Mouse (Mus musculus) kidney, adult 8-10 months (tissue): ENCODE measurements around the gene Gltpd2.
A peak's percentile ranks its signal among the peaks of the same experiment; 100 is the strongest.
"Not testable (repeated sequence)": the region's sequence is repeated elsewhere in the genome, so short reads cannot be mapped to it uniquely, and the experiment has no call there.

ENCODE experiments used
- DNase-seq, 2 experiments: peaks; one replicate each; pipeline ENCODE4 v3.0.0; 2022

Gene Gltpd2

DNA sequence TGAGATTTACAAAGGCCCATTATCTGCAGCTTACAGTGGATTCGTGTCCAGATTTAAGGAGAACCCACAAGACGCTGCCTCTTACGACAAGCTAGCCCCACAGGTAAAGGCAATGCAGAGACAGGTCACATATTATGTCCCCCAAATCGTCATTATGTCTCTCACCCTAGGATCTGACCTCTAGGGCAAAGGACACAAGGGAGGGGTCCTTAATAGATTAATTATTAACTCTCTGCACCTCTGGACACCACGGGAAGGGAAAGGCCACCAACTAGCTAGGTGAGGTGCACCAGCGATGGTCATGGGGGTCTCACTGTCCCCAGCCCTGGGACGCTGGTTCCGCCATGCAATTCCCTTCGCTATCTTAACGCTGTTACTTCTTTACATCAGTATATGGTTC lies at the start of gene Gltpd2:
Gene Gltpd2, plus strand, starts transcription at position 274 of the 400 bp plus-strand sequence.
- no peak for DNase-seq

DNA sequence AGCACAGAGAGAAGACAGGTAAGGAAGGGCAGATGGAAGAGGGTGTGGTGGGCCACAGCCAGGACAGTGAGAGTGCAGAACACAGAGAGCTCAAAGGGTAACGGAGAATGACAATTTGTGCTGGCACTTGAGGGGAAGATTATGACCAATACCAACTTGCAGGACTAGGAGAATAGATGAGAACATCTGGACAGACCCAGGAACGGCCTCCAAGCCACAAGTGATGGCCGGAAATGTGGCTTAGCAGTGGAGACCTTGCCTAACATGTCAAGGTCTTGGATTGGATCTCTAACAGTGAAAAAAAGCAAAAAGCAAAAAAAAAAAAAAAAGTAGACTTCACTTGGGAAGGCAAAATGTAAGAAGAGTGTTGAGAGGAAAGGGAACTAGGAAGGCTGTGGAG lies 49.2 kb upstream of the Gltpd2 start:
- no peak for DNase-seq

GRCm38 (mm10) chr11:70472716-70473115 lies 46.3 kb upstream of the Gltpd2 start:
- peak; percentile 71 to 76 for DNase-seq

DNA sequence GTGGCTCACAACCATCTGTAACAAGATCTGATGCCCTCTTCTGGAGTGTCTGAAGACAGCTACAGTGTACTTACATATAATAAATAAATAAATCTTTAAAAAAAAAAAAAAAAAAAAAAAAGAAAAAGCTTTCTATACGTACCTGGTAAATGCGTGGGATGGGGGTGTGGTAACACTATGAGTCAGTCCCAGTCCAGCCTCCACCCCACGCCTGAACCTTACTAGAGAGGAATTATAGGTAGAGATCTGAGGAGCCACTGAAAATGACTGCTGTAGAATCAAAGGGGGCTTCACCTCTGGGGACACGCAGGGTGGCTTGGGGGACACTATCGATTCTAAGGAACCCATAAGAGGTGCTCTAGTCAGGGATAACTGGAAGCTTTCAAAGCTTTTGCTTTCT lies 45.7 kb upstream of the Gltpd2 start:
- not testable (repeated sequence) for DNase-seq

DNA sequence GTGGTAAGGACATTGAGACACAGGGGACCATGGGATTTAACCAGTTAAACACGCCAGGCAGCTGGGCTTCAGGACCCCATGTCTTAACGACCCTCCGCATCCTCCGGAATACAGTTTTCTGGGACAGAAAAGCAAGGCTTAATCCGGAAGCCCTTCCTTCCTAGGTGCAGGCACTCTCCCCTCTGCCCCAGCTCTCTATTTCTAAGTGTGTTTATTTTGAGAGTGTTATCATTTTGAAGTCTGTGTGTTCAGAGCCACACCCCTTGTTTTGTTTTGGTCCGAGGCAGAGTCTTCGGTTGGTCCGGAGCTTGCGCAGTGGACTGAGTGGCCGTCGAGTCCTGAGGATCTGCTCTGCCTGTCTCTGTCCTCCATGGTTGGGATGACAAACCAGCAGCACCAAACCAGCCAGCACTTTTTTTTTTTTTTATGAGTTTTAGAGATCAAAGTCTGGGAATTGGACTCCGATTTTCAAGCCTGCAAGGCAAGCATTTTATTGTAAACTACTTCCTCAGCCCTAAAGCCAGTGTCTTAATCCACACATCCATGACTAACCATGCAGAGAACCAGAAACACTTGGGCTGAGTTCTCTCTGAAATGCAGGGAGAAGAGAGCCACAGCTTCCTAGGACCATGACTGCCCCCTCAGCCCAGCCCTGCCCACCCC lies 44.0 kb upstream of the Gltpd2 start:
- DNase-seq, result peak; percentile 55 to 83

DNA sequence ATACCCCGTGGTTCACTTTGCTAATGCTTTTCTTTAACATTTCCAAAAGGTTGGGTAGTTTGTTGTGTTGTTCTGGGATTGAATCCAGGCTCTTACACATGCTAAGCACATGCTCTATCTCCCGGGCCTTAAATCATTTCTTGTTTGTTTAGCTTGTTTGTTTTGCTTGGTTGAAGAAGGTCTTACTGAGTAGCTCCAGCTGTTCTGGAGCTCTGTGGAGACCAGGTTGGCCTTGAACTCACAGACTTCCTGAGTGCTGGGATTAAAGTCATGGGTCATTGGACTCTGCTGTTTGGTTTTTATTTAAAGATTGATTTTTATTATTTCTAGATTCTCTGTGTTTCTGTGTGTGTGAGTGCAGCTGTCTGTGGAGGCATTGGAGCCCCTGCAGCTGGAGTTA lies 33.5 kb upstream of the Gltpd2 start:
- DNase-seq, result no peak

GRCm38 (mm10) chr11:70487816-70488215 lies 31.2 kb upstream of the Gltpd2 start:
- DNase-seq, result no peak

DNA sequence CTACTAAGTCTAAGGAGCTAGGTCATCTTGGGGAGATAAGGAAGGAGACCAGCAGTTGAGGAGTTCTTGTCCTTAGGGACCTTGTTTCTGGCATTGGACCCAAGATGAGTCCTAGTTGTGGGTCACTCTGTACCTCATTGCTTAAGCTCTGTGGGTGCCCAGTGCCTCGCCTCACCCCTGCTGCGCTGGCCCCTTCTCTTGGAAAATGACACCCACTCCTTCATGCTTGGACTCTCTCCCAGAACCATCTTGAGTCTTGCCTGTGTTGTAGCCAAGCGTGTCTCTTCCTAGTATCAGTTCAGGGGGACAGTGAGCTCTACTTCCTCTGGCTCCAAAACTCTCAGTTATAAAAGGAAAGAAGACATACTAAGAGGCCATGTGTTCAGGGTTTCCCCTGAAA lies 29.9 kb upstream of the Gltpd2 start:
- DNase-seq, result no peak

DNA sequence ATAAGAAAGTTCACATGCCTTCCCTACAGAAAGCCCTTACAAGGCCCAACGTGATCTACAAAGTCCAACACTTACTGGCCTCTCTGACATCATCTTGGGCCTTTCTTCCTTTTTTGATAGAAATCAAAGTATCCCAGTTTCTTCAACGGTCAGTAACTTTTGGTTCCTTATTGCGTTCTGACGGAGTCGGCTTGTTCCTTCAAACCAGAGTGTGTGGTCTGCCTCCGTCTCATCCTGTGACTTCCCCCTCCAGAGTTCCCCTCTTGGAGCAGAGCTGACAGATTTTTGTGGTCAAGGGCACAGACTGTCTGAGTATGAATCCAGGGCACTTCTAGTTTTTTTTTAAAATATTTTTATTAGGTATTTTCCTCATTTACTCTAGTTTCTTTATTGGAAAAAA lies 29.3 kb upstream of the Gltpd2 start:
- DNase-seq, result no peak

DNA sequence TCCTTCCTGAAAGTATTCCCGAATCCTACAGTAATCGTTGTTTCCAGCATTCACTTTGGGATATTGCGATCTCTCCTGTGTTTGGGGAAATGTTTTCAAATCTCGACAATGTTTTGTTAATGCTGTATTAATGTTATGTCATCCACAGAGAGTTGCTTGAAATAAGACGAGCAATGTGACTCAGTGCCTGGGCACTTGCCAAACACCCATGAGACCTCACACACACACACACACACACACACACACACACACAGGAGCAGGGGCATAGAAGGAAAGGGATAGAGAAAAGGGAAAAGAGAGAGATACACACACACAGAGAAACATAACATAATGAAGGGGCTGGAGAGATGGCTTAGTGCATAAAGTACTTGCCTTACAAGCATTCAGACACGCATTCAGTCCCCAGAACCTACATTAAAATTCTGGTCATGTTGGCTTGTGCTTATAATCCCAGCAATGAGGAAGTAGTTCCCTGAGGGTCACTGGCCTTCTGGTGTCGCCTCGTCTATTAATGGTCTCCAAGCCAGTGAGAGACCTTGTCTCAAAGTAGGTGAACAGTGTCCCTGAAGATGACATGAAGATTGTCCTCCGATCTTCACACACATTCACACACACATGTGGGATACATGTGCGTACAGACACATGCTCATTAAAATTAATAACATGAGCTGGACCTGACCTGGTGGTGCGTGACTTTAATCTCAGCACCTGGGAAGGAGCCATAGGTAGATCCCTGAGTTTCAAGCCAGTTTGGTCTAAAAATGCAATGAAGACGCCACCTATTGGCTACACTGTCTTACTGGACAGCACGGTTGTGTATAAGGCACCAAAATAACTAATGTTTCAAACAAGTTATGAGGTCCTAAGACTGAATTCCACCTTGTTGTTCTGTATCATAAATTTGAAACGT lies 19.2 kb upstream of the Gltpd2 start:
- DNase-seq, result peak; percentile 46 to 62

GRCm38 (mm10) chr11:70500476-70500812 lies 18.6 kb upstream of the Gltpd2 start:
- no peak for DNase-seq

GRCm38 (mm10) chr11:70502018-70502417 lies 17.0 kb upstream of the Gltpd2 start:
- DNase-seq, result no peak

GRCm38 (mm10) chr11:70504970-70505369 lies 14.0 kb upstream of the Gltpd2 start, which contains the start of gene Tm4sf5:
Gene Tm4sf5 (plus strand): TSS chr11:70505244.
- DNase-seq, result no peak

DNA sequence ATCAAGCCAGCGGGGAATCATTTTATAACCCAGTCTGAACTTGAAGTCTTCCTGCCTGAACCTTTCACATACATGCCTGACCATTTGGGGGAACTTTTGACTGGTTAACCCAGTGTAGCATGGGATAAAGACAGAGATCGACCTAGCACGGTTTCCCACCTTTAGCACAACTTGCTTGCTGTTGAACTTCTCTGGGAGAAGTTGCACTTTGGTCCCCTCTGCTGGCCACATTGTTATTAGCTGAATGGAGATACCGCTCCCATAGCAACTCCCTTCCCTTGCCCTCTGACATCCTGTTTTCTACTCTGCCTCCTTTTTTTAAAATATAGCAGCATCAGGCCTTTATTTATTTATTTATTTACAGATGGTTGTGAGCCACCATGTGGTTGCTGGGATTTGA lies 12.6 kb upstream of the Gltpd2 start:
- peak; percentile 67 to 85 for DNase-seq

DNA sequence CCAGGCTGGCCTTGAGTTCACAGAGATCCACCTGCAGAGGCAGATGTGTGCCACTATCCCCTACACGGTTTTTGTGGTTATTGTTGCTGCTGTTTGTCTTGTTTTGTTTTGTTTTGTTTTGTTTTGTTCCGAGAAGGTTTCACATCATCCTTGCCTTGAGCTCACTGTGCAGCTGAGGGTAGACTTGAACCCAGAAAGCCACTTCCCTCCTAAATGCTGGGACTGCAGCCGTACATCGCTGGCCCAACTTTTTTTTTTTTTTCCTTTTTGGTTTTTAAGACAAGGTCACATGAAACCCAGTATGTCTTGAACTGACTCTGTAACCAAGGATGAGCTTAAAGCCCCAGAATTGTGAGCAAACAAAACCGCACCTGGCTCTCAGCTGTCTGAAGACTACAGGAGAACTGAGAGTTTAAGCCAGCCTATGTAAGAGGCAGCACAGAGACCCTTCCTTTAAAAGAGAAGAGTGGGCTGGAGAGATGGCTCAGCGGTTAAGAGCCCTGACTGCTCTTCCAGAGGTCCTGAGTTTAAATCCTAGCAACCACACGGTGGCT lies 12.0 kb upstream of the Gltpd2 start:
- DNase-seq, result no peak

DNA sequence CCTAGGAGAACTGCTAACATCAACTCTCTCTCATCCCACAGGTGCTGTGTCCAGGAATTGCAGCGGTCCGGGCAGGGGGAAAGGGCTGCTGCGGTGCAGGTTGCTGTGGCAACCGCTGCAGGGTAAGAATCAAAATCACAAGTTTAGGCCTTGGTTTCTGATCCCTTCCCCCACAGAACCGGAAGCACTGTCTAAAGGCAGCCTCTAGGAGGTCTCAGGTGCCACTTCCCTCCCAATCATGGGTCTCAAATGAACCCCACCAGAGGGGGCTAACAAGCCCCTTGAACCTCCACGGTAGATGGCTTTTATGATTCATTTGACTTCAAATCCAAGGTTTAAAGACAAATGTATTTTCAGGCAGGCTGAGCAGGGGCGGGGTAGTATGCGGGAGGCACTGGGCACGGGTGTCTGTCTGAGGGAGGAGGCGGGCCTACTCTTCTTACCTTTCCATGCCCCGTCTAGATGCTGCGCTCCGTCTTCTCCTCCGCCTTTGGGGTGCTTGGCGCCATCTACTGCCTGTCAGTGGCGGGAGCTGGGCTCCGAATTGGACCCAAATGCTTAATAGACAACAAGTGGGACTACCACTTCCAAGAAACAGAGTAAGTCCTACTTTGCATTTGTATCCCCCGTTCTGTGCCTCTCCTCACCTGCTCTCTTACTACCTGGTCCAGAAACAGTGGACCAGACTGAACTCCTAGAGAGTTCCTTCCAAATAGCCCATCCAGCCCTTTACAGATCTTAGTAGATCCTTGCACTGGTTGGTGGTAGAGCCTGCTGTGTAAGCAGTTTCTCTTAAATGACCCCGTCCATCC lies 9.0 kb upstream of the Gltpd2 start:
- peak in 1 of 2 experiments; percentile 63 for DNase-seq

GRCm38 (mm10) chr11:70511242-70511641 lies 7.8 kb upstream of the Gltpd2 start:
- DNase-seq, result no peak

DNA sequence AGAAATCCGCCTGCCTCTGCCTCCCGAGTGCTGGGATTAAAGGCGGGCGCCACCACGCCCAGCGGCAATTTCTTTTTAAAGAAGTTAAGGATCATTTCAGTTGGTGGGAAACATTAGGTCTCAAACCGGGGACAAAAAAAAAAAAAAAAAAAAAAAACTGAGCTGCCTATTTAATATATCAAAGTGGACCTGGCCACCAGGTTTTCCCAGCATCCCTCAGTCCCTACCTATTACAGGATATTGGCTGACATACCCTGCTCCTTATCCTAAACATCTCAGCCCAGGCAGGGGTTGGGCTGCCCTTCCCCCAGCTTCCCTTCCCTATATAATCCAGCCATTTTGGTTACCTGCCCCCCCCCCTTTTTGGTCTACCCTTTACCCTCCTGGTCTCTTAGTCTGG lies 7.2 kb upstream of the Gltpd2 start:
- no peak for DNase-seq

DNA sequence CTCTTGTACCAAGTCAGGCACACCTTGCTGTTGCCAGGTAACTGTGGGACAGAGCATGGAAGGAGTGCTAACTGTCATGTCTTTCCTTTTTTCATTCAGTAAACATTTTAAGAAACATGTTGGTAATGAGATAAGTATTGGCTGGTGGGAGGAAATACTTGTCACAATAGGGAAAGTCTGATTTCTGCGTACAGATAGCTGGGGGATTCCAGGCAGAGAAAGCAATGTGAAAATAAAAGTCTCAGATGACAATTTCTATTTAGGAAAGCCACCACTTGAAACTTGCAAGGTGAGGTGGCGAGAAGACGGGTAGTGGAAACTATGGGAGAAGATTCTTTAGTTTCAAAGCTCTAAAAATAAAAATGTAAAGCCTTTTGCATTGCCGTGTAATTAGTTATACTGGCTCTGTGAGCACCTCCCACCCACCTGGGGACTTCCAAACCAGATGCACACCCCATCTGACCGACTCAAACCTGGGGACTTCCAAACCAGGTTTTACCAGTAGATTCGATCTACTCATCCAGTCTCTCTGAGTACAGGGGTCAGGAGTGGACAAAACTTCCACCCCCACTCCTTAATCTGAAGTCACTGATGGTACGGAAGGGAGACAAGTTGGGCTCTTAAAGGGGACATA lies 6.2 kb upstream of the Gltpd2 start:
- DNase-seq, result no peak

DNA sequence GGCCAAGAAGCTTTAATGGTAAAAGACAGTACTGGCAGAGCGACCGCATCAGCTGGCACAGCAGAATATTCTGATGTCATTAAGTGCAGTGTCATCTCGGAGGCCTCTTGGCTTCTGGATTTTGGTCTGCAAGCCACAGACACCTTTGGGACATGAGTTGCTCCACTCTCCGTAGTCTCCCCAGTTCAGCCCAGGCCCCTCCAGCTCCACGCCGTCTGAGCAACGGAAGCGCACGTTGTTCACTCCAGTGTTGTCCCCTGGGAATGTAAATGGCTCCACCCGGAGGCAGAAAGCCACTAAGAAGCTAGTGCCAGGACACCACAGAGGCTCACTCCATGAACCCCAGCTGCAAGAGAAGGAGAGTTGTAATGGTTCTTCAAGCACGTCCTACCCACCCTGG lies 5.5 kb upstream of the Gltpd2 start:
- no peak for DNase-seq

GRCm38 (mm10) chr11:70514288-70514687 lies 4.7 kb upstream of the Gltpd2 start, which contains the start of gene Vmo1:
Gene Vmo1 (minus strand): TSS chr11:70514616.
- DNase-seq, result no peak

- peak; percentile 32 to 45 for DNase-seq
Measured at GRCm38 (mm10) chr11:70516352-70516751, 2.6 kb upstream of the Gltpd2 start.

DNA sequence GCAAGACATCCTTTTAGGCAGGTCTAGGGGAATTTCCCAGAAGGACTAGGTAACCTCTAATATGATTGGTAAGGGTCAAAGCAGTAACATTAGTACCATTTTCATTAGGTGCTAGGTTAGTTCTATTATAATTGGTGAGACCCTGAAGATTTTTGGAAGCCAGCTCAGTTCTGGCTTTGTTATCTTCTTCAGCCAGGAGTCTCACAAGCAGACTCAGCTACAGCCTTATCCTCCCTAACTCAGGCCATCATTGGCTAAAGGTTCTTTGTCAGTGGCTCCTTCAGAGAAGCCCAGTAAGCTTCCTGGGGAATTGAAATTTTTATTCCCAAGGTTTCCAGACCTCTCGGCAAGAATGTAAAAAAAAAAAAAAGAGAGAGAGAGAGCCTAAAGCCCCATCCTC lies 560 bp upstream of the Gltpd2 start:
- DNase-seq, result no peak
